Mouse (Mus musculus) forebrain, postnatal 0 days (tissue): ENCODE data around the gene Cdca4. TPM values are rescaled to one million over a fixed set of nuclear protein-coding genes. Genes with fewer than 3 reads are reported as not detected.
A peak's percentile ranks its signal among the peaks of the same experiment; 100 is the strongest.

ENCODE experiments used
- ATAC-seq: fragments of 200-750 bp; cut with Nextera tagmentation; 2 replicates; pipeline ENCODE4 v1.8.0; 2017; ENCODE audit warnings: mild to moderate bottlenecking, moderate library complexity
- DNase-seq: peaks from one replicate; pipeline ENCODE4 v3.0.0-alpha.2; 2015
- H3K27ac ChIP-seq: fragments of 300-500 bp; sonication (generic); 2 replicates; pipeline ENCODE4 v1.5.1; 2014; ENCODE audit warnings: low read depth, mild to moderate bottlenecking, antibody characterized with exemption, low read length, moderate library complexity, mixed read lengths
- H3K27me3 ChIP-seq: fragments of 300-500 bp; sonication (generic); 2 replicates; pipeline ENCODE4 v1.6.1; 2014; ENCODE audit warnings: mild to moderate bottlenecking, low read length, mixed read lengths; ENCODE audit not compliant: insufficient read depth
- H3K36me3 ChIP-seq: fragments of 300-500 bp; sonication (generic); 2 replicates; pipeline ENCODE4 v1.6.1; 2014; ENCODE audit warnings: mild to moderate bottlenecking, moderate library complexity; ENCODE audit not compliant: insufficient read depth
- H3K4me1 ChIP-seq: fragments of 300-500 bp; sonication (generic); 2 replicates; pipeline ENCODE4 v1.6.1; 2014; ENCODE audit warnings: antibody characterized with exemption; ENCODE audit not compliant: insufficient read depth
- H3K4me2 ChIP-seq: fragments of 300-500 bp; sonication (generic); 2 replicates; pipeline ENCODE4 v1.6.1; 2014; ENCODE audit warnings: low read depth, mild to moderate bottlenecking, moderate library complexity
- H3K4me3 ChIP-seq: fragments of 300-500 bp; sonication (generic); 2 replicates; pipeline ENCODE4 v1.5.1; 2014; ENCODE audit warnings: low read depth, low read length, mixed read lengths
- H3K9ac ChIP-seq: fragments of 300-500 bp; sonication (generic); 2 replicates; pipeline ENCODE4 v1.6.1; 2014; ENCODE audit warnings: mild to moderate bottlenecking
- H3K9me3 ChIP-seq: fragments of 300-500 bp; sonication (generic); 2 replicates; pipeline ENCODE4 v1.6.1; 2016; ENCODE audit warnings: low read length
- CTCF ChIP-seq: sonication (generic); IDR thresholded peaks from 2 replicates; pipeline ENCODE4 v1.5.1; 2016; ENCODE audit warnings: antibody characterized with exemption, control low read depth, low read depth
- WGBS: fragments of 180-500 bp; shearing (Covaris S2); extraction: QIAGEN DNeasy Blood & Tissue Kit; methylation state at CpG from one replicate; pipeline ENCODE4 v1.1.7; 2014; 5-methylcytosine and 5-hydroxymethylcytosine counted together
- polyA plus RNA-seq: library from polyadenylated mRNA; unstranded; fragments of >200 nt; fragmentation: Nextera tagmentation; extraction: Ambion mirVana; gene quantifications from 2 replicates; pipeline ENCODE4 v1.2.1, GENCODE M21; 2015
- total RNA-seq: library from RNA; depleted of rRNA; stranded (reverse); fragments of >200 nt; gene quantifications from 2 replicates; pipeline ENCODE4 v1.2.3, GENCODE M21; 2014

The Cdca4 gene
- total and polyA plus RNA-seq, 2 experiments from 2014 or later = 29.7 to 31.3 TPM

DNA sequence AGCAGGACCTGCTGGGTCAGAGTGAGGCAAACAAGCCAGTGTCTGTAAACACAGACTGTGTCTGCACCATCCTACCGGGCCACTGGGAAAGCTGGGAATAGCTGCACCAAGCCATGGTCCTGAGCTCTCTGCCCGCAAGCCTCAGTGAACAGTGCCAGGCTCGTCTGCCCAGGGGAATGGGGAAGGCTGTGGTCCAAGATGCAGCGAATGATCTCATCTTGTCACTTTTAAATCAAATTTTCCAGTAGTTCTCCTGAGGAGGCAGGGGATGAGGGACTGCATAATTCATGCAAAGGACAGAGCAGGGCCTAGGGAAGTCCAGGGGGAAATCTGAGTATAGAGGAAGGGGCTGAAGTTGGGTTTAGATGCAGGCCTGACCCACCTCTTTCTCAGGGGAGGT is 21.4 kb downstream of the Cdca4 start:
- H3K27ac ChIP-seq = 0 out of 2 replicates have a peak overlapping the region, but pooled peaks have one; percentile 82

GRCm38 (mm10) chr12:112806044-112806443 is 23.2 kb downstream of the Cdca4 start:
- no peak for ATAC-seq
- H3K4me2 ChIP-seq = no peak overlapping the region
- no peak overlapping the region for H3K4me3 ChIP-seq
- H3K4me1 ChIP-seq = peaks cover 13% of the 10 kb centered on the region; the same call in 1 of the 2 replicates
- no peaks in the 10 kb centered on the region for H3K36me3 ChIP-seq
- no peak for TF ChIP-seq CTCF
- no peak overlapping the region for H3K27ac ChIP-seq
- no peak for DNase-seq
- no peaks in the 10 kb centered on the region for H3K9me3 ChIP-seq
- H3K27me3 ChIP-seq = no peaks in the 10 kb centered on the region; the same call in 1 of the 2 replicates
- WGBS = 75% methylated on average over 6 of the region's 6 CpGs
- H3K9ac ChIP-seq = no peak overlapping the region

More for the DNA sequence above, 21.4 kb downstream of the Cdca4 start:
- H3K9me3 ChIP-seq = no peaks in the 10 kb centered on the region
- H3K9ac ChIP-seq = 0 out of 2 replicates have a peak overlapping the region, but pooled peaks have one; percentile 68
- no peaks in the 10 kb centered on the region for H3K27me3 ChIP-seq
- H3K36me3 ChIP-seq = peaks cover 5% of the 10 kb centered on the region; the same call in 1 of the 2 replicates
- DNase-seq = no peak
- H3K4me2 ChIP-seq = no peak overlapping the region
- no peak for ATAC-seq
- no peak for TF ChIP-seq CTCF
- 86% methylated on average over 4 of the region's 4 CpGs for WGBS
- peaks cover 13% of the 10 kb centered on the region; the same call in 1 of the 2 replicates for H3K4me1 ChIP-seq
- H3K4me3 ChIP-seq = no peak overlapping the region

DNA sequence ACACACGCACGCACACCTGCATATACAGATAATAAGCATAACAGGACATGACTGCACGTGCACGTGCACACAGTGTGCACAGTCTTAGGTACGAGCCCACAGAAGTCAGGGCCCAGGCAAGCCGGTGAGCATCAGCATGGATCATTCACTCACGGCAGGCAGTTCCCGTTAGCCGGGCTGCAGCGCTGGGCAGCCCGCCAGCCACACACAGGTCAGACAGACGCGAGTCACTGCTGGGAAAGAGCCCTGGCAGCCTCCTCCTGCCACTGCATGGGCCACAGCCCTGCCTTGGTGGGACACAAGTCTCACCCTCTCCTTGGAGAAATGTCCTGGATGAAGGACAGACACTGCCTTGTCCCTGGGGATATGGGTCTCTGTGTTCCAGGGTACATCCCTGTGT is 25.2 kb downstream of the Cdca4 start:
- no peak overlapping the region for H3K4me2 ChIP-seq
- H3K9me3 ChIP-seq = no peaks in the 10 kb centered on the region
- H3K4me1 ChIP-seq = peaks cover 5% of the 10 kb centered on the region; the same call in 1 of the 2 replicates
- TF ChIP-seq CTCF = no peak
- no peak for DNase-seq
- no peak for ATAC-seq
- H3K36me3 ChIP-seq = no peaks in the 10 kb centered on the region
- 41% methylated on average over 13 of the region's 13 CpGs for WGBS
- no peak overlapping the region for H3K4me3 ChIP-seq
- no peak overlapping the region for H3K27ac ChIP-seq
- no peak overlapping the region for H3K9ac ChIP-seq
- no peaks in the 10 kb centered on the region; the same call in none of the 2 replicates for H3K27me3 ChIP-seq

GRCm38 (mm10) chr12:112802917-112803316 is 26.3 kb downstream of the Cdca4 start:
- H3K4me3 ChIP-seq = peak overlapping the region; percentile 59
- H3K36me3 ChIP-seq = no peaks in the 10 kb centered on the region
- no peak for TF ChIP-seq CTCF
- ATAC-seq (no peak), DNase-seq (no peak)
- H3K9me3 ChIP-seq = no peaks in the 10 kb centered on the region
- H3K4me1 ChIP-seq = peaks cover 1% of the 10 kb centered on the region; the same call in 1 of the 2 replicates
- H3K27ac ChIP-seq = no peak overlapping the region
- H3K9ac ChIP-seq = no peak overlapping the region
- H3K4me2 ChIP-seq = peak overlapping the region; percentile 99; the same call in 1 of the 2 replicates
- H3K27me3 ChIP-seq = no peaks in the 10 kb centered on the region; the same call in none of the 2 replicates
- WGBS = 26% methylated on average over 3 of the region's 3 CpGs

- peak; percentile 55 for ATAC-seq
- Histone ChIP-seq H3K9me3 (no peaks in the 10 kb centered on the region), H3K36me3 (no peaks in the 10 kb centered on the region), H3K4me3 (peak within 1 kb of the TSS; percentile 59), H3K27me3 (no peaks in the 10 kb centered on the region; the same call in none of the 2 replicates), H3K9ac (peak within 1 kb of the TSS; percentile 72), H3K27ac (no peak within 1 kb of the TSS), H3K4me1 (peaks cover 4% of the 10 kb centered on the region; the same call in 1 of the 2 replicates), H3K4me2 (peak within 1 kb of the TSS; percentile 99)
- 4% methylated on average over 66 of the region's 69 CpGs for WGBS
- no peak for TF ChIP-seq CTCF
- peak; percentile 40 for DNase-seq
These were observed 27.1 kb downstream of the Cdca4 start, which contains the start of gene Ahnak2 for GRCm38 (mm10) chr12:112801864-112802846. TSS of gene Ahnak2 (minus strand) at chr12:112802657.

DNA sequence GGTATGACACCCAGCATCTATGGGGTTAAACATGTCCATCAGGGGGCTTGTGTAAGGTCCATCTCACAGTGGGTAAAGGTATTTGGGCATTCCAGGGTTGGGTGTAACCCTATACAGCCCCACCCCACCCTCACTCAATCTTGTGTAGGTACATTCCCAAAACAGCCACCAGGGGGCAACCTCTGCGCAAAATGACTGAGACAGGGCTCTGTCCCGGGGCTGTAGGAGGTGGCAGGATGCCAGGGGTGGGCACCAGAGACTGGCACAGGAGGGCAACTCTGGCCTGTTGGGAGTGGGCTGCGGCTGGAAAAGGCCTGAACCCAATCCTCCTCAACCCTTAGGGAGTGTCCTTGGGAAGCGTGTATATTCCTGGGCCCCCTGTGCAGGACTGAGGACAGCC is 28.7 kb downstream of the Cdca4 start:
- DNase-seq (peak; percentile 72), ATAC-seq (peak; percentile 42; the same call in 1 of the 2 replicates)
- Histone ChIP-seq H3K9ac (no peak overlapping the region), H3K4me3 (no peak overlapping the region), H3K4me2 (no peak overlapping the region), H3K27ac (no peak overlapping the region), H3K9me3 (no peaks in the 10 kb centered on the region), H3K27me3 (no peaks in the 10 kb centered on the region; the same call in none of the 2 replicates), H3K36me3 (no peaks in the 10 kb centered on the region), H3K4me1 (peaks cover 4% of the 10 kb centered on the region; the same call in 1 of the 2 replicates)
- peak; percentile 81 for TF ChIP-seq CTCF
- 10% methylated on average over 4 of the region's 4 CpGs for WGBS
